Mouse (Mus musculus): Measurements from ENCODE around the gene Bsdc1.

GRCm38 (mm10) chr4:129451471-129452169 is 9.8 kb upstream of the Bsdc1 start:
- TF ChIP-seq POLR2A (IDR thresholded peaks at IDR 0.05; ENCODE audit: extremely low read depth, insufficient read depth, low read length), result no peak
- TF ChIP-seq CTCF (IDR thresholded peaks at IDR 0.05; ENCODE audit: low read depth, low read length), result no peak
